Mouse (Mus musculus): Measurements from ENCODE around the gene Olfr654.

The Olfr654 gene

DNA sequence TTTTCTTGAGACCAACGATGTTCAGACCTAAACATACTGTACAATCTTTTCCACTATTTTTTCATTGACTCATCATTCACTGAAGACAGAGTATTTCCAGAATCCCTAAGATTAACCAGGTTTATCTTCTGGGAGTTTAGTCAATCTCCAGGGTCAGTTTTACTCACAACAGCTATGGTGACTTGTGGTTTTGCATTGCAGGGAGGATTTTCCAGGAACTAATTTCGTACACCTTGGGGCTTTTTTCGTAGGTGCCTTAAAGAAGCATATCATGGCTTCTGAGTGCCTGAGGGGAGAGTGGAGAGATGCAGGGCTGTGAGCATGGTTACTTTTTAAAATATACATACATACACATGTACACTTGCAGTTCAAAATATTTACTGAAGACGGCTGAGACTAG lies at the start of gene Olfr654:
Olfr654 (plus strand) TSS at position 301 of the 400 bp plus-strand sequence.
- no peak for DNase-seq (ENCODE audit: low read depth, low spot score)

DNA sequence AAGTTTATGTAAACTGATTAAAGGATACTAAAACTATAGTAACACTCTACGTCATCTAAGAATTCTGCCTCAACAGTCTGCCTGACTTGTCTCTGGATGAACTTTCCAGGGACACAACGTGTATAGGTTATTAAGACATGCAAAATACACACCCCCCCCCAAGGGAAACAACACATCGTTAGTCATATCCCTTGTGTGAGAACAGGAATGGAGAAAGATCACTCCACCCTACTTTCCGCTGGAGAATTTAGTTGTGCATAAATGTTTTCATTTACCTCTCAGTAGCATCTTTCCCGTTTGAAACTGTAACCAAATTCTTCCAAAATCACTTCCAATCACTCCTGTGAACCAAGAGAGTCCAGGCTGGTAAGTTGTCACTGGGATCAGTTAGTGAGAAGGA lies 37.0 kb upstream of the Olfr654 start, which contains the start of gene Olfr651:
Olfr651 (plus strand) TSS at position 301 of the 400 bp plus-strand sequence.
- DNase-seq (ENCODE audit: low read depth, low spot score) = no peak

GRCm38 (mm10) chr7:104552700-104553099 lies 34.1 kb upstream of the Olfr654 start:
- no peak for DNase-seq (ENCODE audit: low read depth, low spot score)

DNA sequence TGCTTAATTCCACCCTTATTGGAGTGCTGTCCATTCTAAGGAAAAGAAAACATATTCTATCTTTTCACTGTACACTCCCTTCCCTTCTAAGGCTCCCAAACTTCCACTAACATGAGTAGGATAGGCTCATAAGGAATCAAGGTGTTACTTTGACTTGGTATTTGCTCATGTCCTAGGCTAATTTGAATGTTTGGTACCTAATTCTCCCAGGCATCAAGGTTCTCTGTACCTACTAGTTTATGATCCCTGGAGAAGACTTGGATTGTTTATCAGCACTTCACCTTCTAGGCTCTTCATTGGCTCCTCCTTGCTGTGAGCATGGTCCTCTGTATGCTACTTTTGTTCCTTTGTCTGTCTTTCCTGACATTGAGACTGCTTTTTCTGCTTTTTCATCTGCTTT lies 26.2 kb upstream of the Olfr654 start, which contains the start of gene Olfr652:
Olfr652 (plus strand) TSS at position 301 of the 400 bp plus-strand sequence.
- no peak for DNase-seq (ENCODE audit: low read depth, low spot score)

DNA sequence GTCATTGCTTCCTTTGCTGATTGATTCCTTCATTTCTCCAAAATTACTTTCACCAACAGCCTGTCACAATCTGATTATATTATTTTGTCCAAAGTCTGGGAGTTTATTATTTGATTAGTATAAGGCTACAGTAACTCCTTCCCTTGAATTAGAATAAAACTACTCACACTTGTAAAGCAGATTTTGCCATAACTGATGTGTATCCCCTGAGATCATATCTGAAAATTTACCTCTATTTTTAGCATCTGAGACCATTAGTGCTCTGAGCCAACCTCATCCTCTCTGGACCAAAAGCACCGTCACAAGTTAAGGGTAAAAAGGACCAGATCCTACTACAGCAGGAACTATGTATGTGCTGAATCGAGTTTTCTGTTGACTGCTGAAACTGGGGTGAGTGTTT lies 9.8 kb upstream of the Olfr654 start, which contains the start of gene Olfr653:
Olfr653 (plus strand) TSS at position 301 of the 400 bp plus-strand sequence.
- DNase-seq (ENCODE audit: low read depth, low spot score) = no peak

- DNase-seq (ENCODE audit: low read depth, low spot score) = no peak
These were observed 6.0 kb upstream of the Olfr654 start for GRCm38 (mm10) chr7:104580846-104581245.

GRCm38 (mm10) chr7:104581429-104581828 lies 5.4 kb upstream of the Olfr654 start:
- no peak for DNase-seq (ENCODE audit: low read depth, low spot score)

DNA sequence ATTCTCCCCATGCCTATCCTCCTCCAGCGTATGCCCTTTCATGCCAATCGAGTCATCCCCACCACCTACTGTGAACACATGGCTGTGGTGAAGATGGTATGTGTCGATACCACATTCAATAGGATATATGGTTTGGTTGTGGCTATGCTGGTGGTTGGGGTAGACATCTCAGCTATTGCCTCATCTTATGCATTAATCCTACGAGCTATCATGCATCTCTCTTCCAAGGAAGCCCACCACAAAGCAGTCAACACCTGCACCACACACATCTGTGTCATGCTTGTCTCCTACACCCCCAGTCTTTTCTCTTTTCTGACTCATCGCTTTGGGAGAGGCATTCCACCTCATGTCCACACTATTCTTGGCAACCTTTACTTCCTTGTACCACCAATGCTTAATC lies 1.4 kb downstream of the Olfr654 start:
- no peak for DNase-seq (ENCODE audit: low read depth, low spot score)

GRCm38 (mm10) chr7:104601679-104602078 lies 14.9 kb downstream of the Olfr654 start, which contains the start of gene Olfr655:
Gene Olfr655, minus strand, starts transcription at chr7:104601779.
- DNase-seq (ENCODE audit: low read depth, low spot score) = no peak

DNA sequence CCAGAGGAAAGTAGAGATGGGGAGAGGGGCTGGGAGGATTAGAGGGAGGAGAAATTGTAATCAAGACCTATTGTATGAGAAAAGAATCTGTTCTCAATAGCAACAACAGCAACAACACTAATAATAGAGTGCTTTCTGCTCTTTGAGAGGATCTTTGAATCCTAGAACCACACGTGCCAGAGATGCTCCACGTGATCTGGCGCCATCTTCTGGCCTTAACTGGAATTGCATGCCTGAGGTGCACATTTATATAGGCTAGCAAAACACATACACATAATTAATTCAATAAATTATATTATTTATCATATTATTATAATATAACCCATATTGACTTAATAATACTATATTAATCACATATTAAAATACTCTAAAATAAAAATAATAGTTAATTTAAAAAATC lies 16.3 kb downstream of the Olfr654 start:
- no peak for DNase-seq (ENCODE audit: low read depth, low spot score)

- no peak for DNase-seq (ENCODE audit: low read depth, low spot score)
These were observed 17.9 kb downstream of the Olfr654 start for GRCm38 (mm10) chr7:104604727-104605126.

GRCm38 (mm10) chr7:104613655-104614054 lies 26.8 kb downstream of the Olfr654 start, which contains the start of gene Olfr656:
Gene Olfr656, plus strand, starts transcription at chr7:104613955.
- DNase-seq (ENCODE audit: low read depth, low spot score) = no peak

- no peak for DNase-seq (ENCODE audit: low read depth, low spot score)
These were observed 37.7 kb downstream of the Olfr654 start, which contains the start of gene Olfr657 for GRCm38 (mm10) chr7:104624494-104624893. Gene Olfr657, plus strand, starts transcription at chr7:104624794.
